ENCODE assay signal across 8 mouse cellular contexts in the genomic region with DNA sequence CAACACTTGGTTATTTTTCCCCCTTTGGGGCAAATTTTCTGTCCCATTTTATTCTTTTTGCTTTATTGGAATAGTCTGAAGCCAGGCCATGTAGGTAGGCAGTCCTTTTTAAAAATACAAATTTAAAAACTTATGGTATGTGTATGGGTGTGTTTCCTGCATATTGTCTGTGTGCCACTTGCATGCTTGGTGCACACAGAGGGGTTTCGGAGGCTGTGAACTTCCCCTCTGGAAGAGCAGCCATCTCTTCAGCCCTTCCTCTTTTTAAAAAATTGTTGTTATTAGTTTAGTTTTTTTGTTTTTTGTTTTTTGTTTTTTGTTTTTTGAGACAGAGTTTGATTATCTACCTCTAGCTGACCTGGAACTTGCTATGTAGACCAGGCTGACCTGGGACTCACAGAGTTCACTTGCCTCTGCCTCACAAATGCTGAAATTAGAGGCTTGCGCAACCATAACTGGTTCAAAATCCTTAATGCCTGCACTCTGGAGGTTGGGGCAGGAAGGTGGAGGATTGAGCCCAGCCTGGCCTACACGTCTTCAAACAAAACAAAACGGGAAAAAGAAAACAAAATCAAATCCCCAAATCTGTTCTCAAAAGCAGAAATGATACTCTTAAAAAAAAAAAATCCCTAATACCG. TPM values are rescaled to one million over a fixed set of nuclear protein-coding genes. Genes with fewer than 3 reads are reported as not detected.
DNase-seq lines count a peak whose midpoint lies in the region; ATAC-seq and TF ChIP-seq lines count a peak whose summit lies in the region.

No protein-coding gene starts in this region.

- peak; percentile 27 for DNase-seq in adrenal gland, adult 2 months
- no peak for DNase-seq in adrenal gland, adult (ENCODE audit: inconsistent age in 2 of 2, low spot score in 1 of 2)
- peak; percentile 32 for DNase-seq in lung, postnatal 25 days (ENCODE audit: low spot score)
- no peak for DNase-seq in right cerebral cortex, postnatal 14 days
- no peak for DNase-seq in right cerebral cortex, adult 2 months (ENCODE audit: low spot score in 2 of 2)

- peak overlapping the region; percentile 77 for H3K9ac ChIP-seq in heart, embryonic 16.5 days (ENCODE audit: low read length)

- no peaks in the 10 kb centered on the region for H3K36me3 ChIP-seq in E14TG2a.4 (ENCODE audit: insufficient read depth, low read length)
- H3K36me3 ChIP-seq in heart, embryonic 16.5 days (ENCODE audit: control insufficient read depth, insufficient read depth): no peaks in the 10 kb centered on the region

- 35% methylated on average over 5 of the region's 5 CpGs for WGBS in heart, embryonic 16.5 days

- peaks cover 29% of the 10 kb centered on the region for H3K27me3 ChIP-seq in E14TG2a.4 (ENCODE audit: insufficient read depth, low read length)
- H3K27me3 ChIP-seq in heart, embryonic 16.5 days (ENCODE audit: control insufficient read depth, insufficient read depth, low read length): no peaks in the 10 kb centered on the region

- no peak for ATAC-seq in heart, embryonic 16.5 days (replicated peaks; ENCODE audit: extremely low read depth, insufficient read depth, low FRiP score)
- ATAC-seq in frontal cortex, adult (ENCODE audit: low TSS enrichment): no peak

- H3K27ac ChIP-seq in heart, embryonic 16.5 days (ENCODE audit: low read length): peak overlapping the region; percentile 64

- no peak for TF ChIP-seq CTCF in E14TG2a.4 (conservative IDR thresholded peaks at IDR 0.05; ENCODE audit: low read length)

- peak overlapping the region; percentile 81 for H3K4me3 ChIP-seq in E14TG2a.4 (replicated peaks; ENCODE audit: low read length)
- peak overlapping the region; percentile 61 for H3K4me3 ChIP-seq in heart, embryonic 16.5 days (ENCODE audit: low read length)

- H3K4me1 ChIP-seq in E14TG2a.4 (replicated peaks; ENCODE audit: low read depth, low read length): peaks cover 17% of the 10 kb centered on the region
- H3K4me1 ChIP-seq in heart, embryonic 16.5 days (ENCODE audit: control insufficient read depth, insufficient read depth, low read length): peaks cover 6% of the 10 kb centered on the region

- H3K4me2 ChIP-seq in heart, embryonic 16.5 days (ENCODE audit: low read depth, low read length): peak overlapping the region; percentile 81

- no peaks in the 10 kb centered on the region for H3K9me3 ChIP-seq in E14TG2a.4 (ENCODE audit: low read length)
- no peaks in the 10 kb centered on the region for H3K9me3 ChIP-seq in heart, embryonic 16.5 days (replicated peaks; ENCODE audit: control insufficient read depth, low read length)

RNA-seq across cellular contexts. Expression of gene Cyp27a1, which starts 0.8 kb away (rescaled TPM):
- 10 to 100 TPM; 13.1 to 16.8 TPM for total RNA-seq in adrenal gland, adult 2 months (2021)
- 8.7 and 9.5 TPM in 2 replicates for polyA plus RNA-seq in adrenal gland, adult 2 months (2012; rRNA removed)
- 12.4 and 13.3 TPM in 2 replicates for polyA plus RNA-seq in heart, embryonic 16.5 days (2015; fragmentation: Nextera tagmentation; extraction: Ambion mirVana)

RNA-seq across cellular contexts. Expression of gene Prkag3, which starts 36.4 kb away (rescaled TPM):
- under 1 TPM in 1 of 2 experiments, not detected in 1; 0.17 TPM for total RNA-seq in adrenal gland, adult 2 months (2021)
- 0.20 and 0.26 TPM in 2 replicates for polyA plus RNA-seq in adrenal gland, adult 2 months (2012; rRNA removed)
- polyA plus RNA-seq in heart, embryonic 16.5 days (2015; fragmentation: Nextera tagmentation; extraction: Ambion mirVana): 4.6 and 5.7 TPM in 2 replicates

RNA-seq across cellular contexts. Expression of gene Ttll4, which starts 51.0 kb away (rescaled TPM):
- 10 to 100 TPM; 13.1 to 21.9 TPM for total RNA-seq in adrenal gland, adult 2 months (2021)
- 12.9 and 14.0 TPM in 2 replicates for polyA plus RNA-seq in adrenal gland, adult 2 months (2012; rRNA removed)
- polyA plus RNA-seq in heart, embryonic 16.5 days (2015; fragmentation: Nextera tagmentation; extraction: Ambion mirVana): 7.1 and 10.3 TPM in 2 replicates

RNA-seq across cellular contexts. Expression of gene Wnt6, which starts 59.1 kb away (rescaled TPM):
- 1 to 10 TPM; 2.3 to 5.7 TPM for total RNA-seq in adrenal gland, adult 2 months (2021)
- 11.5 and 17.1 TPM in 2 replicates for polyA plus RNA-seq in adrenal gland, adult 2 months (2012; rRNA removed)
- polyA plus RNA-seq in heart, embryonic 16.5 days (2015; fragmentation: Nextera tagmentation; extraction: Ambion mirVana): 0.36 and 0.71 TPM in 2 replicates

Comparison
In these comparisons a context has a peak if more than half of its experiments do, and no peak if none do; other contexts are left out.
1. DNase-seq: peak in adrenal gland, adult 2 months (single experiment) and lung, postnatal 25 days (single experiment); none in adrenal gland, adult (0 of 2), right cerebral cortex, postnatal 14 days (single experiment) and right cerebral cortex, adult 2 months (0 of 2).